Mouse (Mus musculus) lung, embryonic 14.5 days (tissue): Measurements from ENCODE around the gene Mpp2. TPM values are rescaled to one million over a fixed set of nuclear protein-coding genes. Genes with fewer than 3 reads are reported as not detected.

Experiments
- ATAC-seq: fragments of 200-750 bp; cut with Nextera tagmentation; 2 replicates; pipeline ENCODE4 v1.8.0; 2017; ENCODE audit warnings: mild to moderate bottlenecking, moderate TSS enrichment, moderate library complexity; ENCODE audit not compliant: insufficient read depth
- DNase-seq: peaks from one replicate; pipeline ENCODE4 v3.0.0-alpha.2; 2015
- H3K27ac ChIP-seq: fragments of 300-500 bp; sonication (generic); 2 replicates; pipeline ENCODE4 v1.5.1; 2014; ENCODE audit warnings: low read depth, mild to moderate bottlenecking, moderate library complexity
- H3K27me3 ChIP-seq: fragments of 300-500 bp; sonication (generic); 2 replicates; pipeline ENCODE4 v1.6.1; 2014; ENCODE audit warnings: low read length, control low read depth; ENCODE audit not compliant: insufficient read depth
- H3K36me3 ChIP-seq: fragments of 300-500 bp; sonication (generic); 2 replicates; pipeline ENCODE4 v1.6.1; 2014; ENCODE audit warnings: control low read depth; ENCODE audit not compliant: insufficient read depth
- H3K4me1 ChIP-seq: fragments of 300-500 bp; sonication (generic); 2 replicates; pipeline ENCODE4 v1.6.1; 2014; ENCODE audit warnings: antibody characterized with exemption, control low read depth; ENCODE audit not compliant: insufficient read depth
- H3K4me2 ChIP-seq: fragments of 300-500 bp; sonication (generic); 2 replicates; pipeline ENCODE4 v1.6.1; 2014; ENCODE audit warnings: mild to moderate bottlenecking
- H3K4me3 ChIP-seq: fragments of 300-500 bp; sonication (generic); 2 replicates; pipeline ENCODE4 v1.5.1; 2014; ENCODE audit warnings: low read depth, low read length
- H3K9ac ChIP-seq: fragments of 300-500 bp; sonication (generic); 2 replicates; pipeline ENCODE4 v1.6.1; 2014
- H3K9me3 ChIP-seq: fragments of 300-500 bp; sonication (generic); 2 replicates; pipeline ENCODE4 v1.6.1; 2016; ENCODE audit warnings: low read depth, low read length, control low read depth
- CTCF ChIP-seq: IDR thresholded peaks from 2 replicates; pipeline ENCODE4 v1.5.1; 2016; ENCODE audit warnings: antibody characterized with exemption, low read depth
- WGBS: fragments of 180-500 bp; shearing (Covaris S2); extraction: QIAGEN DNeasy Blood & Tissue Kit; methylation state at CpG from one replicate; pipeline ENCODE4 v1.1.7; 2014; 5-methylcytosine and 5-hydroxymethylcytosine counted together
- polyA plus RNA-seq: library from polyadenylated mRNA; unstranded; fragments of >200 nt; fragmentation: Nextera tagmentation; extraction: Ambion mirVana; gene quantifications from 2 replicates; pipeline ENCODE4 v1.2.1, GENCODE M21; 2014

The Mpp2 gene
- polyA plus RNA-seq, 1 experiment from 2014 or later = 6.3 TPM

GRCm38 (mm10) chr11:102013201-102013600 lies 75.1 kb downstream of the Mpp2 start:
- no peak for TF ChIP-seq CTCF
- Histone ChIP-seq H3K9ac (no peak overlapping the region), H3K27ac (no peak overlapping the region), H3K4me1 (no peaks in the 10 kb centered on the region), H3K27me3 (no peaks in the 10 kb centered on the region), H3K4me2 (no peak overlapping the region), H3K9me3 (no peaks in the 10 kb centered on the region), H3K4me3 (no peak overlapping the region), H3K36me3 (0 out of 2 replicates have a peak, but pooled peaks cover 4% of the 10 kb centered on the region)
- no peak for DNase-seq
- no peak for ATAC-seq
- 77% methylated on average over 8 of the region's 8 CpGs for WGBS

GRCm38 (mm10) chr11:102011510-102011909 lies 76.8 kb downstream of the Mpp2 start:
- Histone ChIP-seq H3K4me1 (no peaks in the 10 kb centered on the region), H3K9me3 (no peaks in the 10 kb centered on the region), H3K9ac (no peak overlapping the region), H3K27me3 (no peaks in the 10 kb centered on the region), H3K4me3 (no peak overlapping the region), H3K36me3 (0 out of 2 replicates have a peak, but pooled peaks cover 4% of the 10 kb centered on the region), H3K4me2 (no peak overlapping the region), H3K27ac (no peak overlapping the region)
- WGBS = 68% methylated on average over 8 of the region's 8 CpGs
- no peak for ATAC-seq
- no peak for TF ChIP-seq CTCF
- no peak for DNase-seq

- Histone ChIP-seq H3K4me2 (no peak overlapping the region), H3K9ac (no peak overlapping the region), H3K4me3 (no peak overlapping the region), H3K27me3 (no peaks in the 10 kb centered on the region), H3K27ac (no peak overlapping the region), H3K36me3 (0 out of 2 replicates have a peak, but pooled peaks cover under 1% of the 10 kb centered on the region), H3K4me1 (no peaks in the 10 kb centered on the region), H3K9me3 (no peaks in the 10 kb centered on the region)
- 79% methylated on average over 13 of the region's 13 CpGs for WGBS
- no peak for DNase-seq
- no peak for ATAC-seq
- TF ChIP-seq CTCF = no peak
Measured at GRCm38 (mm10) chr11:102010140-102010539, 78.2 kb downstream of the Mpp2 start.

GRCm38 (mm10) chr11:102008954-102009637 lies 79.2 kb downstream of the Mpp2 start:
- Histone ChIP-seq H3K9me3 (no peaks in the 10 kb centered on the region), H3K36me3 (no peaks in the 10 kb centered on the region), H3K27ac (no peak overlapping the region), H3K4me1 (no peaks in the 10 kb centered on the region), H3K9ac (no peak overlapping the region), H3K4me2 (no peak overlapping the region), H3K4me3 (no peak overlapping the region), H3K27me3 (no peaks in the 10 kb centered on the region)
- peak; percentile 60 for DNase-seq
- TF ChIP-seq CTCF = no peak
- no peak for ATAC-seq
- 60% methylated on average over 15 of the region's 15 CpGs for WGBS

GRCm38 (mm10) chr11:102008372-102008771 lies 79.9 kb downstream of the Mpp2 start:
- DNase-seq (no peak), ATAC-seq (no peak)
- no peaks in the 10 kb centered on the region for H3K4me1 ChIP-seq
- H3K4me3 ChIP-seq = no peak overlapping the region
- WGBS = 78% methylated on average over 8 of the region's 8 CpGs
- H3K4me2 ChIP-seq = no peak overlapping the region
- no peak overlapping the region for H3K9ac ChIP-seq
- H3K27me3 ChIP-seq = no peaks in the 10 kb centered on the region
- H3K9me3 ChIP-seq = no peaks in the 10 kb centered on the region
- no peak overlapping the region for H3K27ac ChIP-seq
- H3K36me3 ChIP-seq = no peaks in the 10 kb centered on the region; the same call in 1 of the 2 replicates
- TF ChIP-seq CTCF = no peak

Other genes with a start within 250 kb of the Mpp2 start
- 7.9 and 9.3 TPM in 2 replicates for gene Meox1, start 194.1 kb downstream of the Mpp2 start, polyA plus RNA-seq
- not detected in 2 replicates for gene Sost, start 121.5 kb downstream of the Mpp2 start, polyA plus RNA-seq
- not detected in 2 replicates for gene Cfap97d1, start 104.2 kb downstream of the Mpp2 start, polyA plus RNA-seq
- gene Dusp3, start 101.5 kb downstream of the Mpp2 start, polyA plus RNA-seq = 15.7 and 16.9 TPM in 2 replicates
- 4.0 and 4.9 TPM in 2 replicates for gene Mpp3, start 60.1 kb downstream of the Mpp2 start, polyA plus RNA-seq
- gene Cd300lg, start 47.0 kb downstream of the Mpp2 start, polyA plus RNA-seq = 0.17 and 0.23 TPM in 2 replicates
- gene Ppy, start 12.8 kb upstream of the Mpp2 start, polyA plus RNA-seq = not detected in 2 replicates
- gene Pyy, start 19.3 kb upstream of the Mpp2 start, polyA plus RNA-seq = not detected in 2 replicates
- not detected in 2 replicates for gene Nags, start 57.0 kb upstream of the Mpp2 start, polyA plus RNA-seq
- 26.3 and 26.8 TPM in 2 replicates for gene Tmem101, start 67.9 kb upstream of the Mpp2 start, polyA plus RNA-seq
- gene Lsm12, start 96.8 kb upstream of the Mpp2 start, polyA plus RNA-seq = 93.2 and 109 TPM in 2 replicates
- gene G6pc3, start 101.1 kb upstream of the Mpp2 start, polyA plus RNA-seq = 31.0 and 34.5 TPM in 2 replicates
- gene Hdac5, start 141.7 kb upstream of the Mpp2 start, polyA plus RNA-seq = 41.1 and 42.7 TPM in 2 replicates
- gene BC030867, start 160.4 kb upstream of the Mpp2 start, polyA plus RNA-seq = 21.4 and 22.2 TPM in 2 replicates
- 0.08 TPM in 1 of 2 replicates, not detected in the other for gene Asb16, start 180.2 kb upstream of the Mpp2 start, polyA plus RNA-seq
- 48.8 and 49.9 TPM in 2 replicates for gene Tmub2, start 196.4 kb upstream of the Mpp2 start, polyA plus RNA-seq
- gene Atxn7l3, start 208.1 kb upstream of the Mpp2 start, polyA plus RNA-seq = 17.4 TPM in 2 replicates
- 86.0 and 93.8 TPM in 2 replicates for gene Ubtf, start 231.2 kb upstream of the Mpp2 start, polyA plus RNA-seq